Mouse (Mus musculus): Measurements from ENCODE around the gene Acadl. TPM values are rescaled to one million over a fixed set of nuclear protein-coding genes. Genes with fewer than 3 reads are reported as not detected.
A peak's percentile ranks its signal among the peaks of the same experiment; 100 is the strongest.

Gene Acadl
- 73.1 and 75.2 TPM in 2 replicates for total RNA-seq (2017)

GRCm38 (mm10) chr1:66862712-66863511 lies at the start of gene Acadl:
Gene Acadl, minus strand, starts transcription at chr1:66863277.
- ATAC-seq (replicated peaks in 1 of 2; ENCODE audit: insufficient read depth in 1 of 2, low FRiP score in 2 of 2, low TSS enrichment in 1 of 2, low read depth in 1 of 2, poor library complexity in 2 of 2, severe bottlenecking in 2 of 2): peak; percentile 70 to 81

- ATAC-seq (replicated peaks in 1 of 2; ENCODE audit: insufficient read depth in 1 of 2, low FRiP score in 2 of 2, low TSS enrichment in 1 of 2, low read depth in 1 of 2, poor library complexity in 2 of 2, severe bottlenecking in 2 of 2): no peak
Measured at GRCm38 (mm10) chr1:66912305-66912704, 49.2 kb upstream of the Acadl start.

- no peak for ATAC-seq (replicated peaks in 1 of 2; ENCODE audit: insufficient read depth in 1 of 2, low FRiP score in 2 of 2, low TSS enrichment in 1 of 2, low read depth in 1 of 2, poor library complexity in 2 of 2, severe bottlenecking in 2 of 2)
Measured at GRCm38 (mm10) chr1:66902566-66902965, 39.5 kb upstream of the Acadl start.

GRCm38 (mm10) chr1:66900946-66901345 lies 37.9 kb upstream of the Acadl start:
- ATAC-seq (replicated peaks in 1 of 2; ENCODE audit: insufficient read depth in 1 of 2, low FRiP score in 2 of 2, low TSS enrichment in 1 of 2, low read depth in 1 of 2, poor library complexity in 2 of 2, severe bottlenecking in 2 of 2): no peak; a peak in 1 of 4 replicates

- ATAC-seq (replicated peaks in 1 of 2; ENCODE audit: insufficient read depth in 1 of 2, low FRiP score in 2 of 2, low TSS enrichment in 1 of 2, low read depth in 1 of 2, poor library complexity in 2 of 2, severe bottlenecking in 2 of 2): no peak
Measured at GRCm38 (mm10) chr1:66898261-66898660, 35.2 kb upstream of the Acadl start.

- ATAC-seq (replicated peaks in 1 of 2; ENCODE audit: insufficient read depth in 1 of 2, low FRiP score in 2 of 2, low TSS enrichment in 1 of 2, low read depth in 1 of 2, poor library complexity in 2 of 2, severe bottlenecking in 2 of 2): peak; percentile 9 to 21; a peak in 1 of 4 replicates
Measured at GRCm38 (mm10) chr1:66896556-66896955, 33.5 kb upstream of the Acadl start.

GRCm38 (mm10) chr1:66896125-66896524 lies 33.0 kb upstream of the Acadl start:
- peak; percentile 81 to 84 for ATAC-seq (replicated peaks in 1 of 2; ENCODE audit: insufficient read depth in 1 of 2, low FRiP score in 2 of 2, low TSS enrichment in 1 of 2, low read depth in 1 of 2, poor library complexity in 2 of 2, severe bottlenecking in 2 of 2)

- peak; percentile 52 to 56; a peak in 3 of 4 replicates for ATAC-seq (replicated peaks in 1 of 2; ENCODE audit: insufficient read depth in 1 of 2, low FRiP score in 2 of 2, low TSS enrichment in 1 of 2, low read depth in 1 of 2, poor library complexity in 2 of 2, severe bottlenecking in 2 of 2)
Measured at GRCm38 (mm10) chr1:66895837-66896118, 32.7 kb upstream of the Acadl start.

GRCm38 (mm10) chr1:66895093-66895836 lies 32.2 kb upstream of the Acadl start:
- ATAC-seq (replicated peaks in 1 of 2; ENCODE audit: insufficient read depth in 1 of 2, low FRiP score in 2 of 2, low TSS enrichment in 1 of 2, low read depth in 1 of 2, poor library complexity in 2 of 2, severe bottlenecking in 2 of 2): peak; percentile 48 to 59

GRCm38 (mm10) chr1:66887175-66887574 lies 24.1 kb upstream of the Acadl start:
- no peak for ATAC-seq (replicated peaks in 1 of 2; ENCODE audit: insufficient read depth in 1 of 2, low FRiP score in 2 of 2, low TSS enrichment in 1 of 2, low read depth in 1 of 2, poor library complexity in 2 of 2, severe bottlenecking in 2 of 2)

- no peak for ATAC-seq (replicated peaks in 1 of 2; ENCODE audit: insufficient read depth in 1 of 2, low FRiP score in 2 of 2, low TSS enrichment in 1 of 2, low read depth in 1 of 2, poor library complexity in 2 of 2, severe bottlenecking in 2 of 2)
Measured at GRCm38 (mm10) chr1:66880217-66880616, 17.1 kb upstream of the Acadl start.

GRCm38 (mm10) chr1:66874740-66875139 lies 11.7 kb upstream of the Acadl start:
- no peak for ATAC-seq (replicated peaks in 1 of 2; ENCODE audit: insufficient read depth in 1 of 2, low FRiP score in 2 of 2, low TSS enrichment in 1 of 2, low read depth in 1 of 2, poor library complexity in 2 of 2, severe bottlenecking in 2 of 2)

- ATAC-seq (replicated peaks in 1 of 2; ENCODE audit: insufficient read depth in 1 of 2, low FRiP score in 2 of 2, low TSS enrichment in 1 of 2, low read depth in 1 of 2, poor library complexity in 2 of 2, severe bottlenecking in 2 of 2): no peak
Measured at GRCm38 (mm10) chr1:66871591-66871990, 8.5 kb upstream of the Acadl start.

- no peak for ATAC-seq (replicated peaks in 1 of 2; ENCODE audit: insufficient read depth in 1 of 2, low FRiP score in 2 of 2, low TSS enrichment in 1 of 2, low read depth in 1 of 2, poor library complexity in 2 of 2, severe bottlenecking in 2 of 2)
Measured at GRCm38 (mm10) chr1:66865633-66866032, 2.6 kb upstream of the Acadl start.

GRCm38 (mm10) chr1:66863741-66864495 lies 841 bp upstream of the Acadl start:
- ATAC-seq (replicated peaks in 1 of 2; ENCODE audit: insufficient read depth in 1 of 2, low FRiP score in 2 of 2, low TSS enrichment in 1 of 2, low read depth in 1 of 2, poor library complexity in 2 of 2, severe bottlenecking in 2 of 2): no peak

GRCm38 (mm10) chr1:66861764-66862672 lies 1.1 kb downstream of the Acadl start:
- ATAC-seq (replicated peaks in 1 of 2; ENCODE audit: insufficient read depth in 1 of 2, low FRiP score in 2 of 2, low TSS enrichment in 1 of 2, low read depth in 1 of 2, poor library complexity in 2 of 2, severe bottlenecking in 2 of 2): 0 out of 4 replicates have a peak, but pooled peaks of 1 of the 2 experiments have one; percentile 13

GRCm38 (mm10) chr1:66847506-66847905 lies 15.6 kb downstream of the Acadl start:
- no peak for ATAC-seq (replicated peaks in 1 of 2; ENCODE audit: insufficient read depth in 1 of 2, low FRiP score in 2 of 2, low TSS enrichment in 1 of 2, low read depth in 1 of 2, poor library complexity in 2 of 2, severe bottlenecking in 2 of 2)
